Mouse (Mus musculus): ENCODE results near the gene Mlph.

The Mlph gene

GRCm38 (mm10) chr1:90914948-90915569 lies at the start of gene Mlph:
Gene Mlph, plus strand, starts transcription at chr1:90915085.
- DNase-seq (ENCODE audit: low spot score) = no peak

- no peak for DNase-seq (ENCODE audit: low spot score)
Measured at GRCm38 (mm10) chr1:90866734-90867133, 48.2 kb upstream of the Mlph start.

- DNase-seq (ENCODE audit: low spot score) = no peak
Measured at GRCm38 (mm10) chr1:90870581-90870980, 44.3 kb upstream of the Mlph start.

GRCm38 (mm10) chr1:90875371-90875770 lies 39.5 kb upstream of the Mlph start:
- DNase-seq (ENCODE audit: low spot score) = no peak

- no peak for DNase-seq (ENCODE audit: low spot score)
Measured at GRCm38 (mm10) chr1:90875961-90876360, 38.9 kb upstream of the Mlph start.

DNA sequence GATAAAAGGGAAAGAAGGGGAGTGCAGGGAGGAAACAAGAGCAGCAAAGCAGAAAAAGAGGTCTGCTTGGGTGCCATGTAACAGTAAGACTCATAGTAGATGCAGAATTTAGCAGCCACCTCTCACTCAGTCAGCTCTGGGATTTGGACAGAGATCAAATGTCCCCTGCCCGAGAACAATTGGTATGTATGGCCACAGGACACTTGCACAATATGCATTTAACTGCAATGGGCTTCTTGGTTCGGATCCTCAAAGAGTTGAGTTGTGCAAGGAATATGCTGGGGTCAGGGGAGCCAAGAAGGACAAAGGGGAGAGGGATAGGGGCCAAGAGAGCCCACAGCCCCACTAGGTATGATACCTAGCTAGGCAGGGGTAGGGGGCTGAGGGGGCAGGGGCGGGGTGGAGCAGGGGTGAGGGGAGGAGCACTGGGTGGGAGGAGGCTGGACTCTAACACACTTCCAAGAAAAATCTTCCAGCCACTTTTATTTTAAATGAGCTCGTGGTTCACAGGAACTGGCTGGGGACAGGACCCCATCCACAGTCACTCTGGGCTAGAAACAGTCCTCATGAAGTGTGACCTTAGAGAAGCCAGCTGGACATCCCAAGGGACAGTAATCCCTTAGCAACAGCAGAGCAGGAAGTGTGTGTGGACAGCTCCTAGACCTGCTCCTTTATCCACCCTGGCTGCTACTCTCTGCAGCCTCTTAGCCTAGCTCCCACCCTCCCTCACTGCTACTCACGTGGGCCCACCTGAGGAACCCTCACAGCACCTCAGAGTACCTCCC lies 38.2 kb upstream of the Mlph start:
- no peak for DNase-seq (ENCODE audit: low spot score)

GRCm38 (mm10) chr1:90885771-90886460 lies 29.0 kb upstream of the Mlph start:
- DNase-seq (ENCODE audit: low spot score) = no peak

DNA sequence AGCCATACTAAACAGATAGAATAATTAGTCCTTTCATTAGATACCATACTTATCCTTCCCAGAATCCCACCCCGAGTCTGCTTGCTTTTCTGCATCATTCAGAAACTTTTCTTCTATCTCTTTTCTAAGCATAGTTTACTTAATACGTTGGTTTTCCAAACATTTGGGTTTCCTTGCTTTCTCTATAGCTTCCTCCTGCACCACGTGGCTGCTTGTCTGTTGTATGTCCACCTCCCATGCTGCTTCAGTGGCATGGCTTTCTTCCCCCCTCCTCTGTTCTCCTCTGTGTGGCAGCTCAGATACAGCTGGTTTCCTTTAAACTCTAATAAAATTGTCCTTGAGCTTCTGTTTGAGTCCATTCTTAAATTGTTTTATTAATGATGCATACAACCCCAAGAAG lies 20.4 kb upstream of the Mlph start:
- DNase-seq (ENCODE audit: low spot score) = no peak

DNA sequence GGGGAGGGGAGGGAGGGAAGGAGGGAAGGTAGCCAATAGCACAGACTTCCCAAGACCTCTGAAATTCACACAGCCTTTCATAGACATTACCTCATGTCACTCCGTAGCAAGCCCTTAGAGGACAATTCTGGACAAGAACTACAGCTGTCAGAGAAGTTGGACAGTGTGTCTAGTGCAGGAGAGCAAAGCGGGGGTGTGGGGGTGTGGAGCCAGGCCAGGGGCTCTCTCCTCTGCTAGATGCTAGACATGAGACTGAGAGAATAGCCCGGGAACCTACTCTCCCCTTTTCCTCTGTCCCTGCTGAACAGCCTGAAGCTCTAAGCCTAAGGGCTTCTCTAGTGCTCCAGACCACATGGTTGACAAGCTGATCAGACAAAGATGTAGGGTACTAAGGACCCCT lies 19.9 kb upstream of the Mlph start:
- DNase-seq (ENCODE audit: low spot score) = no peak

DNA sequence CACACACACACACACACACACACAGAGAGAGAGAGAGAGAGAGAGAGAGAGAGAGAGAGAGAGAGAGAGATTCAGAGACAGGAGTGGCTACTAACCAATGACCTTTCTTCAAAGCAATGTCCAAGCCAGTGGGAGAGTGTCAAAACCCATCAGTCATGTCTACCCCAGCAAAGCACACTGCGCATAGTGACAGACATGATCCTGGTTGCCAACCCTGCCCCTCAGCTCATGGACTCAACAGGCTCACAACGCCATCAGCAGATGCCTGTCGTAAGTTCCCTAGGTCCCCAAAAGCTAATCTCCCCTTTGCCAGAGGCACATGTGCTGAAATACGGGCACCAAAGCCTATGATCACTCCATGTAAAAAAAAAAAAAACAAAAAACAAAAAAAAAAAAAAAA lies 18.6 kb upstream of the Mlph start:
- no peak for DNase-seq (ENCODE audit: low spot score)

DNA sequence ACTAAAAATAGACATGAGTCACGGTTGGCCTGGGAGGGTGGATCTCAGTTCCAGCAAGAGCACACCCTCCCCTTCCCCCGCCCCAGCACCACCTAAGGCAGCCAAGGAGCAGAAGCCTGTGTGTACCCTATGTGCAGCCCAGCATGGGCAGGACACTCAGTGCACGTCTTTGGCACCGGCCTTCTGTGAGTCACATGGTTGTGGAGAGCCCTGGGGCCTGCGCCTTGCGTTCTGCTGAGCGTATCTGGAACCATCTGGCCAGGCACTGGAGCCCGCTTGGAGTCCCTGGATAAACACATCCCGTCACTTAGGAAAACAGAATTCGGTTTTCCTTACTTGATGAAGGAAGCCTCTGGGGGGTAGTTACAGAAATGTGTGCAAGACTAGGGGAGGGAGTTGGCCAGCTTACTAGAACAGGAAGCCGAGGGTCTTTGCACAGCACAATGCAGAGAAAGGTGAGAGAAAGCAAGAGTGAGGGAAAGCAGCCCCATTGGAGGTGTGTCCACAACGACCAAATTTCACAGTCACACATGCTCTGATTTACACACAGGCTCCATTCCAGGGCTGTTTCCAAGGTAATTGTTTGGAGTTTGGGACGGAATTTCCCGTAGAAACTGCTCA lies 18.0 kb upstream of the Mlph start:
- DNase-seq (ENCODE audit: low spot score) = no peak

- DNase-seq (ENCODE audit: low spot score) = no peak
Measured at GRCm38 (mm10) chr1:90898012-90898411, 16.9 kb upstream of the Mlph start.

- no peak for DNase-seq (ENCODE audit: low spot score)
Measured at GRCm38 (mm10) chr1:90899816-90900215, 15.1 kb upstream of the Mlph start.

DNA sequence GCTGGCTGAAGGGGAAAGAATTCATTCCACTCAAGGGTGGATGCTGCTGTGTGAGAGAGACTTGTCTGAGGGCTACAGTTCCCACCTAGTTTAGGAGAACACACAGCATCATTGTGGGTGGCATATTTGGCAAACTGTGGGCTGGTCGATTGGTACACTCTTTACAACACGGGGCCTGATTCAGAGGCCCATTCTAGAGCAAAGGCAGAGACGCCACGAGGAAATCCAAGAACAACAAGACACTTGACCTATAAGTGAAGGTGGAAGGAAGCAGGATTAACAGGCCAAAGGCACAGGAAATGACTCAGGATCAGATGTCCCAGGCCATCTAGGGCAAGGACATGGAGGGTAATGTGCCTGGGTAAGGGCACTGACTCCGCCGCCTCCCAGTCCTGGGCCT lies 14.5 kb upstream of the Mlph start:
- DNase-seq (ENCODE audit: low spot score) = no peak

GRCm38 (mm10) chr1:90901246-90901645 lies 13.6 kb upstream of the Mlph start:
- DNase-seq (ENCODE audit: low spot score) = no peak

- no peak for DNase-seq (ENCODE audit: low spot score)
Measured at GRCm38 (mm10) chr1:90901681-90902208, 13.1 kb upstream of the Mlph start.

- no peak for DNase-seq (ENCODE audit: low spot score)
Measured at GRCm38 (mm10) chr1:90902751-90903150, 12.1 kb upstream of the Mlph start.

- DNase-seq (ENCODE audit: low spot score) = no peak
Measured at GRCm38 (mm10) chr1:90903211-90903945, 11.5 kb upstream of the Mlph start.

GRCm38 (mm10) chr1:90903971-90904458 lies 10.9 kb upstream of the Mlph start:
- no peak for DNase-seq (ENCODE audit: low spot score)

DNA sequence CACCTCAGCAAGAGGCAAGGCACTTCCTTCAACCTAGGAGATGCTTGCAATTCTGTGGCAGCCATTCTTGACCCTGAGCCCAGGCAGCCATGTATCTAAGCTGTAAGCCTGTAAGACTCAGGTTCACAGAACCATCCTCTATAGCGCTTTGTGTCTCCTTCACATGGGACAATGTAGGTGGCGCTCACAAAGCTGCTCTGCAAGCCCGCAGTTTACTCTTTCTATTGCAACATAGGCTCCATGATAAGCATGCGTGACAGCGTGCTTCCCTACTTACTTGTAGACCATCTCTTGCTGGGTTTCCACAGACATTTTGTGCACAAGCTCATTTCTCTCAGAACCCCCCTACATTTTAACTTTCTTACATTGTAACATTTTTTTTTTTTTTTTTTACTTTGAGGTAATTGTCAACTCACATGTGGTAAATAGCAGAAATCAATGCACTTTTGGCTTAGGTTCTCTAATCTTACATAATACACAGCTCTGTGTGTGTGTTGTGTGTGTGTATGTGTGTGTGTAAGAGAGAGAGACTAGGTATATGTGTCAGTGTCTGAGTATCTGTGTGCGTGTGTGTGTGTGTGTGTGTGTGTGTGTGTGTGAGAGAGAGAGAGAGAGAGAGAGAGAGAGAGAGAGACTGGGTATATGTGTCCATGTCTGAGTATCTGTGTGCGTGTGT lies 10.0 kb upstream of the Mlph start:
- no peak for DNase-seq (ENCODE audit: low spot score)

DNA sequence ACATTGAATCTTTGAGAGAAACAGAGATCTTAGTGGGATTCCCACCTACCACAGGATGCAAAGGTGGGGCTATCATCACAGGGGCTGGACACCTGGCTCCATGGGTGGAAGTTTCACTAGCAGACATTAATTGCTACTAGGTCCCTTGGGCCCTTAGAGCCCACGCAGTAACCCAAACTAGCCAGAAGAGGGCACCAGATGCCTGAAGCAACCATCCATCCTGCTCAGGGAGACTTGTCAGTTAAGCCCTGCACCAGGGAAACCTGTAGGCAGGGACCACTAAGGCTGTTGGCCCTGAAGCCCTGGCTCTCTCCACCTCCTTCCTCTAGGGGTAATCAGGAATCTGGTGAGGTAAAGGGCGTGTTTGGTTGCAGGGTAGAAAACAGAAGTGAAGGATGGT lies 8.5 kb upstream of the Mlph start:
- no peak for DNase-seq (ENCODE audit: low spot score)
